Mouse (Mus musculus): ENCODE measurements around the gene RPS10-NUDT3. TPM values are rescaled to one million over a fixed set of nuclear protein-coding genes. Genes with fewer than 3 reads are reported as not detected.
A peak's percentile ranks its signal among the peaks of the same experiment; 100 is the strongest.

RPS10-NUDT3 gene
- total RNA-seq (2021) = not detected
- long read RNA-seq, experiment 1, partial matches to known transcripts = 1 of 1 reads
- long read RNA-seq, experiment 1, other reads (novel, unspliced or antisense) = 0 of 1 reads
- long read RNA-seq, experiment 2 = 0 reads

GRCm38 (mm10) chr17:27634871-27635574 is at the start of gene RPS10-NUDT3:
TSS of gene RPS10-NUDT3 (minus strand) at chr17:27635222.
- peak; percentile 87 to 90 for DNase-seq (ENCODE audit: low spot score in 2 of 2)

- DNase-seq (ENCODE audit: low spot score in 2 of 2) = peak in 1 of 2 experiments; percentile 65
Observed at GRCm38 (mm10) chr17:27678924-27679813, 44.1 kb upstream of the RPS10-NUDT3 start.

GRCm38 (mm10) chr17:27677756-27678155 is 42.7 kb upstream of the RPS10-NUDT3 start:
- no peak for DNase-seq (ENCODE audit: low spot score in 2 of 2)

- DNase-seq (ENCODE audit: low spot score in 2 of 2) = no peak
Observed at GRCm38 (mm10) chr17:27676270-27676669, 41.2 kb upstream of the RPS10-NUDT3 start.

- DNase-seq (ENCODE audit: low spot score in 2 of 2) = no peak
Observed at GRCm38 (mm10) chr17:27675453-27675852, 40.4 kb upstream of the RPS10-NUDT3 start.

- DNase-seq (ENCODE audit: low spot score in 2 of 2) = peak in 1 of 2 experiments; percentile 52
Observed at GRCm38 (mm10) chr17:27673945-27674344, 38.9 kb upstream of the RPS10-NUDT3 start.

GRCm38 (mm10) chr17:27671720-27672119 is 36.7 kb upstream of the RPS10-NUDT3 start:
- no peak for DNase-seq (ENCODE audit: low spot score in 2 of 2)

- DNase-seq (ENCODE audit: low spot score in 2 of 2) = no peak
Observed at GRCm38 (mm10) chr17:27658767-27659166, 23.7 kb upstream of the RPS10-NUDT3 start.

GRCm38 (mm10) chr17:27657123-27657522 is 22.1 kb upstream of the RPS10-NUDT3 start:
- DNase-seq (ENCODE audit: low spot score in 2 of 2) = no peak

- no peak for DNase-seq (ENCODE audit: low spot score in 2 of 2)
Observed at GRCm38 (mm10) chr17:27656414-27656813, 21.4 kb upstream of the RPS10-NUDT3 start.

GRCm38 (mm10) chr17:27656011-27656399 is 21.0 kb upstream of the RPS10-NUDT3 start:
- DNase-seq (ENCODE audit: low spot score in 2 of 2) = peak; percentile 72 to 81

GRCm38 (mm10) chr17:27655089-27656010 is 20.3 kb upstream of the RPS10-NUDT3 start, which contains the start of gene Pacsin1:
TSS of gene Pacsin1 (plus strand) at chr17:27655509.
- DNase-seq (ENCODE audit: low spot score in 2 of 2) = peak; percentile 57 to 65

- DNase-seq (ENCODE audit: low spot score in 2 of 2) = no peak
Observed at GRCm38 (mm10) chr17:27653253-27653959, 18.4 kb upstream of the RPS10-NUDT3 start.

- no peak for DNase-seq (ENCODE audit: low spot score in 2 of 2)
Observed at GRCm38 (mm10) chr17:27652046-27652790, 17.2 kb upstream of the RPS10-NUDT3 start.

- DNase-seq (ENCODE audit: low spot score in 2 of 2) = no peak
Observed at GRCm38 (mm10) chr17:27650586-27650985, 15.6 kb upstream of the RPS10-NUDT3 start.

- no peak for DNase-seq (ENCODE audit: low spot score in 2 of 2)
Observed at GRCm38 (mm10) chr17:27650160-27650559, 15.1 kb upstream of the RPS10-NUDT3 start.

- DNase-seq (ENCODE audit: low spot score in 2 of 2) = no peak
Observed at GRCm38 (mm10) chr17:27645807-27646206, 10.8 kb upstream of the RPS10-NUDT3 start.

GRCm38 (mm10) chr17:27644572-27644971 is 9.6 kb upstream of the RPS10-NUDT3 start:
- DNase-seq (ENCODE audit: low spot score in 2 of 2) = no peak

GRCm38 (mm10) chr17:27643756-27644155 is 8.7 kb upstream of the RPS10-NUDT3 start:
- DNase-seq (ENCODE audit: low spot score in 2 of 2) = no peak

All from layer of hippocampus, postnatal 14 days (tissue).